Mouse (Mus musculus) kidney, postnatal 0 days (tissue): ENCODE measurements at regions not wholly inside any gene's neighbourhood (a gene's known extent, or its start where the extent isn't known, plus 50 kb on each side); places are given as distances from the start of the nearest gene placed in this dataset.
A peak's percentile ranks its signal among the peaks of the same experiment; 100 is the strongest.

ENCODE experiments used
- ATAC-seq: fragments of 200-750 bp; cut with Nextera tagmentation; replicated peaks from 2 replicates; pipeline ENCODE4 v1.8.0; 2017; ENCODE audit warnings: low read depth, moderate number of reproducible peaks, moderate TSS enrichment, moderate library complexity; ENCODE audit not compliant: low FRiP score
- DNase-seq: peaks from one replicate; pipeline ENCODE4 v3.0.0-alpha.2; 2016; ENCODE audit warnings: low spot score
- H3K27ac ChIP-seq: fragments of 300-500 bp; sonication (generic); 2 replicates; pipeline ENCODE4 v1.5.1; 2014; ENCODE audit warnings: mild to moderate bottlenecking
- H3K27me3 ChIP-seq: fragments of 300-500 bp; sonication (generic); 2 replicates; pipeline ENCODE4 v1.6.1; 2014; ENCODE audit warnings: low read length, mixed read lengths; ENCODE audit not compliant: insufficient read depth
- H3K36me3 ChIP-seq: fragments of 300-500 bp; sonication (generic); 2 replicates; pipeline ENCODE4 v1.6.1; 2014; ENCODE audit warnings: low read length, mixed read lengths; ENCODE audit not compliant: insufficient read depth
- H3K4me1 ChIP-seq: fragments of 300-500 bp; sonication (generic); replicated peaks from 2 replicates; pipeline ENCODE4 v1.6.1; 2014; ENCODE audit warnings: antibody characterized with exemption, low read length, mixed read lengths; ENCODE audit not compliant: insufficient read depth
- H3K4me2 ChIP-seq: fragments of 300-500 bp; sonication (generic); 2 replicates; pipeline ENCODE4 v1.6.1; 2014; ENCODE audit warnings: mild to moderate bottlenecking, low read length, moderate library complexity, mixed read lengths
- H3K4me3 ChIP-seq: fragments of 300-500 bp; sonication (generic); replicated peaks from 2 replicates; pipeline ENCODE4 v1.5.1; 2014; ENCODE audit warnings: low read depth, low read length
- H3K9ac ChIP-seq: fragments of 300-500 bp; sonication (generic); 2 replicates; pipeline ENCODE4 v1.6.1; 2014; ENCODE audit warnings: low read depth, low read length
- H3K9me3 ChIP-seq: fragments of 300-500 bp; sonication (generic); replicated peaks from 2 replicates; pipeline ENCODE4 v1.6.1; 2016; ENCODE audit warnings: low read length, inconsistent platforms, mixed read lengths
- CTCF ChIP-seq: IDR thresholded peaks from 2 replicates; pipeline ENCODE4 v1.5.1; 2016; ENCODE audit warnings: antibody characterized with exemption, low read depth, mild to moderate bottlenecking, moderate library complexity
- WGBS: fragments of 180-500 bp; shearing (Covaris S2); extraction: QIAGEN DNeasy Blood & Tissue Kit; methylation state at CpG from one replicate; pipeline ENCODE4 v1.1.7; 2014; 5-methylcytosine and 5-hydroxymethylcytosine counted together

- H3K9me3 ChIP-seq: no peaks in the 10 kb centered on the region
- H3K27me3 ChIP-seq: no peaks in the 10 kb centered on the region
- no peaks in the 10 kb centered on the region for H3K36me3 ChIP-seq
- WGBS: 11% methylated on average over 14 of the region's 14 CpGs
- H3K27ac ChIP-seq: no peak overlapping the region
- no peak overlapping the region for H3K9ac ChIP-seq
- H3K4me1 ChIP-seq: no peaks in the 10 kb centered on the region
- ATAC-seq (peak; percentile 78), DNase-seq (peak; percentile 60)
- H3K4me2 ChIP-seq: peak overlapping the region; percentile 47
- H3K4me3 ChIP-seq: peak overlapping the region; percentile 11
- TF ChIP-seq CTCF: no peak
These were observed 126.1 kb downstream of the Minar1 start for GRCm38 (mm10) chr9:89496729-89497398.

GRCm38 (mm10) chr9:89487601-89488000 lies 135.3 kb downstream of the Minar1 start:
- Histone ChIP-seq H3K27me3 (no peaks in the 10 kb centered on the region), H3K4me2 (no peak overlapping the region), H3K27ac (no peak overlapping the region), H3K9me3 (no peaks in the 10 kb centered on the region), H3K4me1 (no peaks in the 10 kb centered on the region), H3K9ac (no peak overlapping the region), H3K36me3 (no peaks in the 10 kb centered on the region), H3K4me3 (no peak overlapping the region)
- WGBS: 83% methylated on average over 4 of the region's 4 CpGs
- ATAC-seq (no peak), DNase-seq (no peak)
- TF ChIP-seq CTCF: no peak

- Histone ChIP-seq H3K36me3 (no peaks in the 10 kb centered on the region), H3K9ac (no peak overlapping the region), H3K9me3 (no peaks in the 10 kb centered on the region), H3K4me3 (no peak overlapping the region), H3K27ac (no peak overlapping the region), H3K27me3 (no peaks in the 10 kb centered on the region), H3K4me2 (no peak overlapping the region), H3K4me1 (no peaks in the 10 kb centered on the region)
- WGBS: 71% methylated on average over 3 of the region's 3 CpGs
- ATAC-seq (no peak), DNase-seq (no peak)
- TF ChIP-seq CTCF: no peak
These were observed 143.5 kb downstream of the Minar1 start for GRCm38 (mm10) chr9:89479406-89479805.

- Histone ChIP-seq H3K9ac (no peak overlapping the region), H3K27ac (no peak overlapping the region), H3K9me3 (no peaks in the 10 kb centered on the region), H3K27me3 (no peaks in the 10 kb centered on the region), H3K36me3 (no peaks in the 10 kb centered on the region), H3K4me3 (no peak overlapping the region), H3K4me1 (no peaks in the 10 kb centered on the region), H3K4me2 (no peak overlapping the region)
- WGBS: 30% methylated on average over 5 of the region's 5 CpGs
- TF ChIP-seq CTCF: peak; percentile 78
- ATAC-seq: no peak
- DNase-seq: peak; percentile 38
These were observed 161.7 kb downstream of the Minar1 start for GRCm38 (mm10) chr9:89461190-89461589.

- Histone ChIP-seq H3K27me3 (no peaks in the 10 kb centered on the region), H3K27ac (no peak overlapping the region), H3K4me3 (no peak overlapping the region), H3K9me3 (no peaks in the 10 kb centered on the region), H3K4me1 (no peaks in the 10 kb centered on the region), H3K36me3 (no peaks in the 10 kb centered on the region), H3K9ac (no peak overlapping the region), H3K4me2 (no peak overlapping the region)
- TF ChIP-seq CTCF: no peak
- WGBS: 66% methylated on average over 3 of the region's 3 CpGs
- ATAC-seq: no peak
- peak; percentile 60 for DNase-seq
These were observed 166.3 kb downstream of the Minar1 start for GRCm38 (mm10) chr9:89456666-89457065.

GRCm38 (mm10) chr9:89449656-89450055 lies 173.3 kb downstream of the Minar1 start:
- Histone ChIP-seq H3K4me1 (no peaks in the 10 kb centered on the region), H3K27ac (no peak overlapping the region), H3K4me2 (no peak overlapping the region), H3K9me3 (no peaks in the 10 kb centered on the region), H3K36me3 (no peaks in the 10 kb centered on the region), H3K9ac (no peak overlapping the region), H3K27me3 (no peaks in the 10 kb centered on the region), H3K4me3 (no peak overlapping the region)
- DNase-seq (peak; percentile 27), ATAC-seq (peak; percentile 57; the same call in 1 of the 2 replicates)
- 40% methylated on average over 6 of the region's 6 CpGs for WGBS
- no peak for TF ChIP-seq CTCF
